Mouse (Mus musculus) hindbrain, embryonic 16.5 days (tissue): ENCODE results near the gene P2ry13. TPM values are rescaled to one million over a fixed set of nuclear protein-coding genes. Genes with fewer than 3 reads are reported as not detected.

ENCODE experiments used
- ATAC-seq: fragments of 200-750 bp; cut with Nextera tagmentation; 2 replicates; pipeline ENCODE4 v1.8.0; 2017; ENCODE audit warnings: moderate TSS enrichment, moderate library complexity
- H3K27ac ChIP-seq: fragments of 300-500 bp; sonication (generic); 2 replicates; pipeline ENCODE4 v1.5.1; 2014; ENCODE audit warnings: low read depth, mild to moderate bottlenecking, control low read depth, low read length, moderate library complexity
- H3K27me3 ChIP-seq: fragments of 300-500 bp; sonication (generic); replicated peaks from 2 replicates; pipeline ENCODE4 v1.6.1; 2014; ENCODE audit warnings: low read length; ENCODE audit not compliant: control insufficient read depth, insufficient read depth
- H3K36me3 ChIP-seq: fragments of 300-500 bp; sonication (generic); 2 replicates; pipeline ENCODE4 v1.6.1; 2014; ENCODE audit warnings: mild to moderate bottlenecking, low read length, moderate library complexity, mixed read lengths; ENCODE audit not compliant: control insufficient read depth, insufficient read depth
- H3K4me1 ChIP-seq: fragments of 300-500 bp; sonication (generic); 2 replicates; pipeline ENCODE4 v1.6.1; 2014; ENCODE audit warnings: low read depth, low read length; ENCODE audit not compliant: control insufficient read depth, insufficient read depth
- H3K4me2 ChIP-seq: fragments of 300-500 bp; sonication (generic); 2 replicates; pipeline ENCODE4 v1.6.1; 2014; ENCODE audit warnings: mild to moderate bottlenecking, low read length, control low read depth, moderate library complexity
- H3K4me3 ChIP-seq: fragments of 300-500 bp; sonication (generic); 2 replicates; pipeline ENCODE4 v1.5.1; 2014; ENCODE audit warnings: mild to moderate bottlenecking, low read length, control low read depth, moderate library complexity
- H3K9ac ChIP-seq: fragments of 300-500 bp; sonication (generic); 2 replicates; pipeline ENCODE4 v1.6.1; 2014; ENCODE audit warnings: low read depth, mild to moderate bottlenecking, control low read depth, low read length, moderate library complexity
- H3K9me3 ChIP-seq: fragments of 300-500 bp; sonication (generic); 2 replicates; pipeline ENCODE4 v1.6.1; 2014; ENCODE audit warnings: mild to moderate bottlenecking, low read length, moderate library complexity; ENCODE audit not compliant: control insufficient read depth
- WGBS: fragments of 180-500 bp; shearing (Covaris S2); extraction: QIAGEN DNeasy Blood & Tissue Kit; methylation state at CpG from one replicate; pipeline ENCODE4 v1.1.7; 2014; 5-methylcytosine and 5-hydroxymethylcytosine counted together
- polyA plus RNA-seq: library from polyadenylated mRNA; unstranded; fragments of >200 nt; fragmentation: Nextera tagmentation; extraction: Ambion mirVana; gene quantifications from 2 replicates; pipeline ENCODE4 v1.2.1, GENCODE M21; 2015

P2ry13 gene
- polyA plus RNA-seq, 1 experiment from 2014 or later: 2.3 TPM

DNA sequence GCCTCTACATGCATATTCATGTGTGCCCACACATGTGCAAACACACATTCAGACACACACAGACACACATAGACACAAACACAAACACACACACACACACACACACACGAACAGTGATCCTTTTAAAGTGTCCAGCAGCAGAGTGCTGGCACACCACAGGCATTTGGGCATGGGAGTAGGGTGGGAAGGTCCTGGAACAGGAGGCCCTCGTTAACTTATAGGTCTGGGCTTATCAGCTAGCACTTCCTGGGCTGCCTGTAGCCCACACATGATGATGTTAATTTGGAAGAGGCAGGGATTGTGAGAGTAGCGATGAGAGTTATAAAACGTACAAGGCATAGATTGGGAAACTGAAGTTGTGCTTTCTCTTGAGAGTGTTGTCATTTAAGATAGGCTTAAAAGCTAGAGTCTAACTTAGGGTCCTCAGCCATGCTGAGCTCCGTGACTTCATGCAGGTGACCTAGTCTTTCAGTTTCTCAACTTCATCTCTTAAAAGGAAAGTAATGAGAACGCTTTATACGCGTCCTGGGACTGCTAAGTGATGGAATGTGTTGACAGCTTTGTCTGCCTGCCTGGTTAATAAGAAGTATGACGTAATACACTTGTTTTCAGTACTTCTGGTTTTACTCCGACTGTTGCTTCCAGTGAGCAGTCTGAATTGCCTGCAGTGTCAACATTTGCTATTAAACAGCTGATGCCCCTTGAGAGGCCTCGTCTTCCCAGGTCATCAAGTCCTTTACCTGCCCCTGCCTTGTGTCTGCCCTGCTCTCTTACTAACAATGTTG is 5.8 kb downstream of the P2ry13 start:
- Histone ChIP-seq H3K9me3 (no peaks in the 10 kb centered on the region), H3K4me2 (no peak overlapping the region), H3K4me3 (no peak overlapping the region), H3K27me3 (no peaks in the 10 kb centered on the region), H3K9ac (no peak overlapping the region), H3K4me1 (no peaks in the 10 kb centered on the region), H3K27ac (no peak overlapping the region), H3K36me3 (no peaks in the 10 kb centered on the region)
- no peak for ATAC-seq
- 84% methylated on average over 11 of the region's 11 CpGs for WGBS

DNA sequence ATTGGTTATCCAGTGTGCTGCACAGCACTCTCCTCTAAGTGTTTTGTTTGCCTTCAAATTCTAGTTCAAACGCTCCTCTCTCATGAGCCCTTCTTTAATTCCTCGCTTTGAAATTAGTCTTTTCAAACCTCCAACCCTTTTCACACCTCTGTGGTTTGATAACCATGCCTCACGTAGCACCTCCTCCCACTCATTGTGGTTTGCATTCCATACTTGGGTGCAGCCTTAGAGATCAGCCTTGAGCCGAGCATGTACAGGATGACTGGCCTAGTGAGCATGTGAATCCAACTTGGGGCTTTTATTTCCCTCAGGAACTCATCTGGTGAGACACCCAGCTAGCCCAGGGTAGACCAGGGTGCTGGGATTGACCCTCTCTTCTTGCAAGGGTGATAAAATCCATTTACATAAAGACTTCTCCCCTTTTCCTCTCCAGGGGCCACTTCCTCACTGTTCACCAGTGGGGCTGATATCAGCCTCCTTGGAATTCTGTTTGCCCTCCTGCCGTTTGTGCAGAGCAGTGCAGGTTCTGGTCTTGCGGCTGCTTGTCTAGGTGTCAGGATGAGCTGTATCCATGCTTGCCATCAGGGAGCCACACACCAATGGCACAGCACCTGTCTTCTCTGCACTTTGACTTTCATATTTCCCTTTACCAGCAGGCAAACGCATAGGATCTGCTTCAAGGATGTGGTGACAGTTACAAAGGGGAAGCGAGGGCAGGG is 6.7 kb downstream of the P2ry13 start:
- Histone ChIP-seq H3K9me3 (no peaks in the 10 kb centered on the region), H3K9ac (no peak overlapping the region), H3K4me1 (no peaks in the 10 kb centered on the region), H3K27me3 (no peaks in the 10 kb centered on the region), H3K27ac (no peak overlapping the region), H3K4me3 (no peak overlapping the region), H3K36me3 (no peaks in the 10 kb centered on the region), H3K4me2 (no peak overlapping the region)
- WGBS: 86% methylated on average over 8 of the region's 8 CpGs
- ATAC-seq: no peak

GRCm38 (mm10) chr3:59197329-59197948 is 13.2 kb downstream of the P2ry13 start:
- no peak overlapping the region for H3K27ac ChIP-seq
- H3K9me3 ChIP-seq: no peaks in the 10 kb centered on the region
- no peaks in the 10 kb centered on the region for H3K27me3 ChIP-seq
- WGBS: 81% methylated on average over 4 of the region's 4 CpGs
- no peak overlapping the region for H3K4me2 ChIP-seq
- H3K9ac ChIP-seq: no peak overlapping the region
- no peaks in the 10 kb centered on the region for H3K4me1 ChIP-seq
- H3K36me3 ChIP-seq: no peaks in the 10 kb centered on the region
- no peak overlapping the region for H3K4me3 ChIP-seq
- ATAC-seq: no peak

DNA sequence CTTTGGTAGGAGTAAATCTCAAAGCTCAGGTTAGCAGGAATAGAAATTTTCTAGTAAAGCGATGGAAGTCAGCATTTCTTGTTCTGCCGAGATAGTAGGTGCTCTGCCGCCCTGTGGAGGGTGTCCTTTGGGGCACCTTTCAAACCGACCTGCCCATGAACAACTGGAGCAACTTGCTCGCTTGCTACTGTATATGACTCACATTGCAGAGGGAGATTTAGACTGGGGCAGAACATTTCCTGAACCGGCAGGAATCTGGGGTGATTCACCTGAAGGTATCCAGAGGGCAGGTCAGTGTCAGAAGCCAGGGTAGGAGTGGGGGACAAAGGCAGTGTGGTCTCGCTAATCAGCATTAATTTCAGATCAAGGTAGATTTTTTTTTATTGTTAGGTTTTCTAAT is 15.7 kb downstream of the P2ry13 start, which contains the start of gene Gpr87:
Gene Gpr87 (minus strand): TSS at position 167 of the 400 bp plus-strand sequence.
- H3K27me3 ChIP-seq: no peaks in the 10 kb centered on the region
- H3K9me3 ChIP-seq: no peaks in the 10 kb centered on the region
- H3K4me2 ChIP-seq: no peak within 1 kb of the TSS
- 93% methylated on average over 7 of the region's 7 CpGs for WGBS
- no peak within 1 kb of the TSS for H3K9ac ChIP-seq
- no peak for ATAC-seq
- H3K36me3 ChIP-seq: no peaks in the 10 kb centered on the region
- no peak within 1 kb of the TSS for H3K27ac ChIP-seq
- H3K4me3 ChIP-seq: no peak within 1 kb of the TSS
- no peaks in the 10 kb centered on the region for H3K4me1 ChIP-seq

- no peak for ATAC-seq
- no peak overlapping the region for H3K4me2 ChIP-seq
- H3K4me1 ChIP-seq: no peaks in the 10 kb centered on the region
- H3K4me3 ChIP-seq: no peak overlapping the region
- no peaks in the 10 kb centered on the region for H3K36me3 ChIP-seq
- H3K9ac ChIP-seq: no peak overlapping the region
- H3K27me3 ChIP-seq: no peaks in the 10 kb centered on the region
- H3K9me3 ChIP-seq: no peaks in the 10 kb centered on the region
- H3K27ac ChIP-seq: no peak overlapping the region
- WGBS: 91% methylated on average over 7 of the region's 7 CpGs
Observed at GRCm38 (mm10) chr3:59194099-59194498, 16.6 kb downstream of the P2ry13 start.

DNA sequence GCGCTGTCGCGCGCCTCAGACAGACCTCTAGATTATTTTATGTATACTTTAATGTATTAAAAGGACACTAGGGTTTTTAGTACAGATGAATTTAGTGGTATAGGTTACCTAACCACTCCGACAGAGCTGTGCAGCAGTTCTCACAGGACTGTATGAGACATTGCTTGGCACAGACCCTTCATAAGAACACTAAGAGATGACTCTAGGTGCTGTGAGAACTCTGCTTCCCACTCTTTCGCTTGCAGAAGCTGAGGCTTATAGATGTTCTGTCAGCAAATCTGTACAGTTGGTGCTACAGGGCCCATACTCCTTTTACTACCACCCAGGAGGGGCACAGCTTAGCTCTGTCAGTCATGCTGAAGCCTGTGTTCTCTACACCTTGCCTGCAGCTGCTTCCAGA is 19.0 kb downstream of the P2ry13 start:
- ATAC-seq: no peak

GRCm38 (mm10) chr3:59187336-59187735 is 23.3 kb downstream of the P2ry13 start:
- H3K4me3 ChIP-seq: no peak overlapping the region
- WGBS: 89% methylated on average over 4 of the region's 4 CpGs
- no peaks in the 10 kb centered on the region for H3K4me1 ChIP-seq
- no peaks in the 10 kb centered on the region for H3K27me3 ChIP-seq
- no peaks in the 10 kb centered on the region for H3K9me3 ChIP-seq
- no peak overlapping the region for H3K27ac ChIP-seq
- no peak overlapping the region for H3K4me2 ChIP-seq
- H3K9ac ChIP-seq: no peak overlapping the region
- ATAC-seq: no peak
- no peaks in the 10 kb centered on the region for H3K36me3 ChIP-seq

More for the DNA sequence above, 19.0 kb downstream of the P2ry13 start:
- no peaks in the 10 kb centered on the region for H3K9me3 ChIP-seq
- H3K9ac ChIP-seq: no peak overlapping the region
- WGBS: 97% methylated on average over 6 of the region's 6 CpGs
- H3K4me3 ChIP-seq: no peak overlapping the region
- H3K4me2 ChIP-seq: no peak overlapping the region
- no peaks in the 10 kb centered on the region for H3K4me1 ChIP-seq
- H3K27ac ChIP-seq: no peak overlapping the region
- no peaks in the 10 kb centered on the region for H3K27me3 ChIP-seq
- no peaks in the 10 kb centered on the region for H3K36me3 ChIP-seq

- H3K4me3 ChIP-seq: no peak overlapping the region
- no peak overlapping the region for H3K9ac ChIP-seq
- 86% methylated on average over 4 of the region's 4 CpGs for WGBS
- no peak for ATAC-seq
- H3K4me2 ChIP-seq: no peak overlapping the region
- H3K27ac ChIP-seq: no peak overlapping the region
- no peaks in the 10 kb centered on the region for H3K27me3 ChIP-seq
- no peaks in the 10 kb centered on the region for H3K4me1 ChIP-seq
- H3K36me3 ChIP-seq: no peaks in the 10 kb centered on the region
- no peaks in the 10 kb centered on the region for H3K9me3 ChIP-seq
Observed at GRCm38 (mm10) chr3:59185662-59186061, 25.0 kb downstream of the P2ry13 start.

- H3K36me3 ChIP-seq: no peaks in the 10 kb centered on the region
- H3K9ac ChIP-seq: no peak overlapping the region
- ATAC-seq: no peak
- H3K27ac ChIP-seq: no peak overlapping the region
- H3K4me3 ChIP-seq: no peak overlapping the region
- no peaks in the 10 kb centered on the region for H3K27me3 ChIP-seq
- H3K4me2 ChIP-seq: no peak overlapping the region
- no peaks in the 10 kb centered on the region for H3K9me3 ChIP-seq
- no peaks in the 10 kb centered on the region for H3K4me1 ChIP-seq
Observed at GRCm38 (mm10) chr3:59182129-59182528, 28.6 kb downstream of the P2ry13 start.
